In genomic region chr19:4304251-4304821, GRCm38 (mm10) we compare ENCODE assay signal across 8 mouse cellular contexts. TPM values are rescaled to one million over a fixed set of nuclear protein-coding genes. Genes with fewer than 3 reads are reported as not detected.
A peak's percentile ranks its signal among the peaks of the same experiment; 100 is the strongest.
DNase-seq lines count a peak whose midpoint lies in the region; ATAC-seq and TF ChIP-seq lines count a peak whose summit lies in the region.

No protein-coding gene starts in this region.

- 0 out of 2 replicates have a peak overlapping the region, but pooled peaks have one; percentile 95 for H3K9ac ChIP-seq in heart, embryonic 12.5 days
- peak overlapping the region; percentile 97; the same call in 1 of the 2 replicates for H3K9ac ChIP-seq in hindbrain, postnatal 0 days (replicated peaks; ENCODE audit: low read length)
- peak overlapping the region; percentile 93 for H3K9ac ChIP-seq in stomach, postnatal 0 days (ENCODE audit: low read length)

- H3K27ac ChIP-seq in heart, embryonic 12.5 days (ENCODE audit: poor library complexity, severe bottlenecking): peak overlapping the region; percentile 15; the same call in 1 of the 2 replicates
- H3K27ac ChIP-seq in embryonic facial prominence, embryonic 10.5 days (replicated peaks): peak overlapping the region; percentile 30; the same call in 1 of the 2 replicates
- peak overlapping the region; percentile 92; the same call in 1 of the 2 replicates for H3K27ac ChIP-seq in hindbrain, postnatal 0 days
- peak overlapping the region; percentile 95 for H3K27ac ChIP-seq in stomach, postnatal 0 days (replicated peaks)

- intact Hi-C loops in heart, postnatal 10 days (cut with DNase I): no loop called here

- 70% methylated on average over 5 of the region's 5 CpGs for WGBS in heart, embryonic 12.5 days
- WGBS in embryonic facial prominence, embryonic 10.5 days: 77% methylated on average over 5 of the region's 5 CpGs
- 66% methylated on average over 5 of the region's 5 CpGs for WGBS in hindbrain, postnatal 0 days
- 60% methylated on average over 5 of the region's 5 CpGs for WGBS in stomach, postnatal 0 days

- no peaks in the 10 kb centered on the region for H3K9me3 ChIP-seq in heart, embryonic 12.5 days (replicated peaks)
- no peaks in the 10 kb centered on the region for H3K9me3 ChIP-seq in embryonic facial prominence, embryonic 10.5 days
- H3K9me3 ChIP-seq in hindbrain, postnatal 0 days (ENCODE audit: low read length): no peaks in the 10 kb centered on the region
- H3K9me3 ChIP-seq in stomach, postnatal 0 days (ENCODE audit: control insufficient read depth, low read length): no peaks in the 10 kb centered on the region

- no peaks in the 10 kb centered on the region for H3K36me3 ChIP-seq in heart, embryonic 12.5 days
- no peaks in the 10 kb centered on the region; the same call in 1 of the 2 replicates for H3K36me3 ChIP-seq in embryonic facial prominence, embryonic 10.5 days (replicated peaks)
- H3K36me3 ChIP-seq in hindbrain, postnatal 0 days (ENCODE audit: insufficient read depth, low read length): no peaks in the 10 kb centered on the region
- H3K36me3 ChIP-seq in stomach, postnatal 0 days (ENCODE audit: control insufficient read depth, insufficient read depth, low read length): no peaks in the 10 kb centered on the region

- 0 out of 2 replicates have a peak, but pooled peaks have one; percentile 9 for TF ChIP-seq CTCF in hindbrain, postnatal 0 days (IDR thresholded peaks at IDR 0.05; ENCODE audit: low read depth)
- peak; percentile 4; the same call in 1 of the 2 replicates for TF ChIP-seq CTCF in stomach, postnatal 0 days (IDR thresholded peaks at IDR 0.05; ENCODE audit: low read depth)

- peak overlapping the region; percentile 95 for H3K4me3 ChIP-seq in heart, embryonic 12.5 days
- H3K4me3 ChIP-seq in embryonic facial prominence, embryonic 10.5 days: peak overlapping the region; percentile 96
- peak overlapping the region; percentile 92 for H3K4me3 ChIP-seq in hindbrain, postnatal 0 days (ENCODE audit: low read length)
- H3K4me3 ChIP-seq in stomach, postnatal 0 days (ENCODE audit: low read depth, low read length): peak overlapping the region; percentile 94

- DNase-seq in heart, postnatal 10 days: no peak
- no peak for DNase-seq in embryonic facial prominence, embryonic 10.5 days (ENCODE audit: low spot score)
- DNase-seq in hindbrain, postnatal 0 days (ENCODE audit: low spot score): no peak
- peak; percentile 62 for DNase-seq in lung, postnatal 25 days (ENCODE audit: low spot score)
- DNase-seq in stomach, postnatal 0 days (ENCODE audit: low spot score): no peak
- DNase-seq in testis, postnatal 10 days (ENCODE audit: low spot score): no peak
- no peak for DNase-seq in right cerebral cortex, postnatal 14 days

- H3K27me3 ChIP-seq in heart, embryonic 12.5 days (replicated peaks): no peaks in the 10 kb centered on the region
- H3K27me3 ChIP-seq in embryonic facial prominence, embryonic 10.5 days (replicated peaks; ENCODE audit: low read depth, poor library complexity, severe bottlenecking): no peaks in the 10 kb centered on the region
- H3K27me3 ChIP-seq in hindbrain, postnatal 0 days (ENCODE audit: insufficient read depth, low read length): no peaks in the 10 kb centered on the region
- H3K27me3 ChIP-seq in stomach, postnatal 0 days (ENCODE audit: control insufficient read depth, insufficient read depth, low read length): no peaks in the 10 kb centered on the region

- H3K4me2 ChIP-seq in heart, embryonic 12.5 days: peak overlapping the region; percentile 91
- peak overlapping the region; percentile 77 for H3K4me2 ChIP-seq in hindbrain, postnatal 0 days (ENCODE audit: low read depth, low read length)
- peak overlapping the region; percentile 88 for H3K4me2 ChIP-seq in stomach, postnatal 0 days (replicated peaks; ENCODE audit: low read depth)

- ATAC-seq in heart, embryonic 12.5 days (ENCODE audit: insufficient number of reproducible peaks, low FRiP score): no peak
- no peak for ATAC-seq in hindbrain, postnatal 0 days
- ATAC-seq in stomach, postnatal 0 days (ENCODE audit: low FRiP score, low TSS enrichment): no peak

- no peak for TF ChIP-seq EP300 in stomach, postnatal 0 days (optimal IDR thresholded peaks at IDR 0.05)

- H3K4me1 ChIP-seq in heart, embryonic 12.5 days (replicated peaks): peaks cover 60% of the 10 kb centered on the region
- H3K4me1 ChIP-seq in embryonic facial prominence, embryonic 10.5 days: peaks cover 62% of the 10 kb centered on the region
- peaks cover 55% of the 10 kb centered on the region for H3K4me1 ChIP-seq in hindbrain, postnatal 0 days (ENCODE audit: insufficient read depth, low read length)
- H3K4me1 ChIP-seq in stomach, postnatal 0 days (replicated peaks; ENCODE audit: control insufficient read depth, insufficient read depth): peaks cover 24% of the 10 kb centered on the region

RNA-seq across cellular contexts. Expression of gene Grk2, which starts 1.7 kb away (rescaled TPM):
- polyA plus RNA-seq in heart, embryonic 12.5 days (2016; fragmentation: Nextera tagmentation; extraction: Ambion mirVana): 12.6 and 15.6 TPM in 2 replicates
- total RNA-seq in heart, postnatal 10 days (2021): 10 to 100 TPM; 51.4 to 57.2 TPM
- polyA plus RNA-seq in embryonic facial prominence, embryonic 10.5 days (2016; fragmentation: Nextera tagmentation; extraction: Ambion mirVana): 12.5 and 14.8 TPM in 2 replicates
- total RNA-seq in hindbrain, postnatal 0 days (2014; rRNA removed): 138 and 142 TPM in 2 replicates
- 25.8 and 26.2 TPM in 2 replicates for polyA plus RNA-seq in hindbrain, postnatal 0 days (2015; fragmentation: Nextera tagmentation; extraction: Ambion mirVana)
- 19.3 and 25.5 TPM in 2 replicates for polyA plus RNA-seq in stomach, postnatal 0 days (2015; fragmentation: Nextera tagmentation; extraction: Ambion mirVana)

RNA-seq across cellular contexts. Expression of gene Ankrd13d, which starts 21.4 kb away (rescaled TPM):
- 1.6 and 2.0 TPM in 2 replicates for polyA plus RNA-seq in heart, embryonic 12.5 days (2016; fragmentation: Nextera tagmentation; extraction: Ambion mirVana)
- 1 to 10 TPM in 1 of 2 experiments, under 1 TPM in 1; 0.98 to 1.5 TPM for total RNA-seq in heart, postnatal 10 days (2021)
- 6.3 and 7.6 TPM in 2 replicates for polyA plus RNA-seq in embryonic facial prominence, embryonic 10.5 days (2016; fragmentation: Nextera tagmentation; extraction: Ambion mirVana)
- total RNA-seq in hindbrain, postnatal 0 days (2014; rRNA removed): 97.2 and 121 TPM in 2 replicates
- 70.9 and 71.5 TPM in 2 replicates for polyA plus RNA-seq in hindbrain, postnatal 0 days (2015; fragmentation: Nextera tagmentation; extraction: Ambion mirVana)
- 5.0 and 5.2 TPM in 2 replicates for polyA plus RNA-seq in stomach, postnatal 0 days (2015; fragmentation: Nextera tagmentation; extraction: Ambion mirVana)

RNA-seq across cellular contexts. Expression of gene Ssh3, which starts 35.4 kb away (rescaled TPM):
- polyA plus RNA-seq in heart, embryonic 12.5 days (2016; fragmentation: Nextera tagmentation; extraction: Ambion mirVana): 4.5 and 4.7 TPM in 2 replicates
- 10 to 100 TPM in 1 of 2 experiments, 1 to 10 TPM in 1; 10.0 to 12.0 TPM for total RNA-seq in heart, postnatal 10 days (2021)
- 4.2 and 4.5 TPM in 2 replicates for polyA plus RNA-seq in embryonic facial prominence, embryonic 10.5 days (2016; fragmentation: Nextera tagmentation; extraction: Ambion mirVana)
- 64.6 and 69.6 TPM in 2 replicates for total RNA-seq in hindbrain, postnatal 0 days (2014; rRNA removed)
- 18.9 and 21.8 TPM in 2 replicates for polyA plus RNA-seq in hindbrain, postnatal 0 days (2015; fragmentation: Nextera tagmentation; extraction: Ambion mirVana)
- 36.9 and 41.0 TPM in 2 replicates for polyA plus RNA-seq in stomach, postnatal 0 days (2015; fragmentation: Nextera tagmentation; extraction: Ambion mirVana)

Comparison
In these comparisons a context has a peak if more than half of its experiments do, and no peak if none do; other contexts are left out.
1. H3K27ac ChIP-seq: peak in every context shown above with its lines; median percentile 95 in stomach, postnatal 0 days; 92 in hindbrain, postnatal 0 days; 30 in embryonic facial prominence, embryonic 10.5 days; 15 in heart, embryonic 12.5 days.